Mouse (Mus musculus): Measurements from ENCODE around the gene Zdhhc8. TPM values are rescaled to one million over a fixed set of nuclear protein-coding genes. Genes with fewer than 3 reads are reported as not detected.

Gene Zdhhc8
- 1 to 10 TPM; 1.6 to 3.2 TPM for polyA plus RNA-seq (2017; shearing (Covaris generic))

DNA sequence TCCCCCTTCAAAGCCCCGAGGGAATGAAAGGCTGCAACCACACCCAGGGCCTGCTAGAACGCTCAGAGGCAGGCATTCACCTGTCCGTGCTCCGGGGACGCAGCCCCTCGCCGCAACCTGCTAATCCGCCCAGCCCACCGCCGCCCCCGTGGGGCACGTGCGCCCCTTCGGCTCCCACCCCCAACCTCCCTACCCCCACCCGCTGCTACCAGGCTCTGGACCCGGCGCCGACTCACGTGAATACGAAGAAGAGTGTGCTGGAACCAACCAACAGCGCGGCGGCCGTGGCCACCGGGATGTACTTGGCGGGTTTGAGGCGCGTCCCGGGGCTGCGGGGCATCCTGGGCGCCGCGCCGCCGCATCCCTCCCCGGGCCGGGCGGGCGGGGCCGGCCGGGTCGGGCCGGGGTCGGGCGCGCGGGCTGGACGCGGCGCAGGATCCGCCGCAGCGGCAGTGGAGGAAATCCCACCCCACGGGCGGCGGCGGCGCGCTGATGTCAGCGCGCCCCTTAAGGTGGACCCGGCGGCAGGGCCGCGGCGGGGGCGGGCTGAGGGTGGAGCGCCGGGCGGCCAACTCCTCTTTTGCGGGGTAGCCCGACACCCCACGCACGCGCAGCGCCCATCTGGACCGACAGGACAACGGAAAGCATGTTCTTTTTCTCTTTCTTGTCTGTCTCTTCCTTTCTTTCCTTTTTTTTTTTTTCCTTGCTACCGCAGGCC is at the start of gene Zdhhc8:
Gene Zdhhc8, minus strand, starts transcription at position 466 of the 718 bp plus-strand sequence.
- ATAC-seq = peak; percentile 65

- ATAC-seq = no peak
Observed at GRCm38 (mm10) chr16:18275166-18275565, 40.2 kb upstream of the Zdhhc8 start.

- ATAC-seq = no peak
Observed at GRCm38 (mm10) chr16:18268182-18268581, 33.2 kb upstream of the Zdhhc8 start.

GRCm38 (mm10) chr16:18265024-18265423 is 30.1 kb upstream of the Zdhhc8 start:
- ATAC-seq = no peak

DNA sequence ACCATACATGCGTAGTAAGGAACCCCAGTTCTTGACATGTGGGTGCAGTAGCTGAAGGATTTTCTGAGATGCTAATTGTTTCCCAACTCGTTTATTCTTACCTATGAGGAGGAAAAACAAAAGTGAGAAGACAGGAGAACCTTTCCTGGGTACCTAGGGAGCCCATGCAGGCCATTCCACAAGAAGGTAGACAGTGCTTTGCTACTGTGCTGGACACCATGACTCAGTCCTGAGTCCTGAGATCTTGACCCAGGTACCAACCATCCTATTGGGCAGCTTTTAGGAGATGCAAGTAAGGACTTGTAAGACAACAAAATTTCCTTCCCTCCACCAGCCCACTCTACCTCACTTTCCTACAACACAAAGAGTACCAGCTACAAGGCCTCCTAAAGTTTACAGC is 23.3 kb upstream of the Zdhhc8 start, which contains the start of gene Gm49776:
Gene Gm49776, minus strand, starts transcription at position 101 of the 400 bp plus-strand sequence.
- ATAC-seq = no peak

GRCm38 (mm10) chr16:18253866-18254265 is 18.9 kb upstream of the Zdhhc8 start:
- no peak for ATAC-seq

DNA sequence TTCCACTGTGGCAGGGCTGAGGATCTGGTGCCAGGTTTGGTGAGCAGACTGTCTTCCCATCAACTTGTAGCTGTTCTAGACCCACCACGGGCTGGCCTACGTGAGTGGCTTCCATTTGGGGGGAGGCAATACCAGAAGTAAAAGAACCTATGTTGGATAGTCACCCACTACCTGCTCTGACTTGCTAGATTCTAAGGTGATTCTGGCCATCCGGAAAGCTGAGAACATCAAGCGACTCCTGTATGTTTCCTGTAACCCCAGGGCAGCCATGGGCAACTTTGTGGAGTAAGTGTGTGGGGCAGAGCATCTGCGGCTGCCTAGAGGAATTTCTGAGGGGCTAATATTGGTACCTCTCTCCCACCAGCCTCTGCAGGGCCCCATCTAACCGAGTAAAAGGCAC is 17.8 kb upstream of the Zdhhc8 start:
- ATAC-seq = no peak

GRCm38 (mm10) chr16:18250828-18251790 is 16.2 kb upstream of the Zdhhc8 start:
- ATAC-seq = no peak

DNA sequence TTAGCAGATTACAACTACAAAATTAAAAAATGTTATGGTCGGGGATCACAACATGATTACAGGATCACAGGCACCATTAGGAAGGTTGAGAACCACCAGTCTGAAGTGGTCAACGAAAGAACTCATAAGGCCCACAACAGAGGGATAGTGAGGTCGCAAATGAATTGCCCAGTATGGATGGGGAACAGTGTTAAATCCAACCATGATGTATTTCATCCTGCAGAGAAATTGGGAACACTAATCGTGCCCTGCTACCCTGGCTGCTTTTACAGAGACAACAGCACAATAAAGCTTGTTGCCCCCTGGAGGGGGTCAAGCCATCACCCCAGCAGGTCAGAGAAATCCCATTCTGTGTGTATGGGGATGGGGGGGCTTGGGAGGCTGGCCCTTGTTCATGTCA is 15.3 kb upstream of the Zdhhc8 start:
- ATAC-seq = no peak

DNA sequence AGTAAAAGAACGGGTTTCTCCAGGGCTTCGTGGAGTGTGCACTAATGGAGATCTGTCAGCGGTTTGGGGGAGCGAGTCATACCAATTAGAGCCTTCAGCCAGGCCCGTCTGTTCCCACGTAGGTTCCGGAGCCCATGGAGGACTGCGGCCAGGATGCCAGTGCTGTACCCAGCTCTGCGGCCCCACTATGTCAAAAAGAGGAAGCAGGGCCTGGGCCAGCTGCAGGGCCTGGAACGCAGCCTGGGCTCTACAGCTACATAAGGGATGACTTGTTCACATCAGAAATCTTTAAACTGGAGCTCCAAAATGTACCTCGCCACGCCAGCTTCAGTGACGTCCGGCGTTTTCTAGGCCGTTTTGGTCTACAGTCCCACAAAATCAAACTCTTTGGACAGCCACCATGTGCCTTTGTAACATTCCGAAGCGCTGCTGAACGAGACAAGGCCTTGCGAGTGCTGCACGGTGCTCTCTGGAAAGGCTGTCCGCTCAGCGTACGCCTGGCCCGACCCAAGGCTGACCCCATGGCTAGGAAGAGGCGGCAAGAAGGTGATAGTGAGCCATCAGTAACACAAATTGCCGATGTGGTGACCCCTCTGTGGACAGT is 14.5 kb upstream of the Zdhhc8 start:
- peak; percentile 16 for ATAC-seq

DNA sequence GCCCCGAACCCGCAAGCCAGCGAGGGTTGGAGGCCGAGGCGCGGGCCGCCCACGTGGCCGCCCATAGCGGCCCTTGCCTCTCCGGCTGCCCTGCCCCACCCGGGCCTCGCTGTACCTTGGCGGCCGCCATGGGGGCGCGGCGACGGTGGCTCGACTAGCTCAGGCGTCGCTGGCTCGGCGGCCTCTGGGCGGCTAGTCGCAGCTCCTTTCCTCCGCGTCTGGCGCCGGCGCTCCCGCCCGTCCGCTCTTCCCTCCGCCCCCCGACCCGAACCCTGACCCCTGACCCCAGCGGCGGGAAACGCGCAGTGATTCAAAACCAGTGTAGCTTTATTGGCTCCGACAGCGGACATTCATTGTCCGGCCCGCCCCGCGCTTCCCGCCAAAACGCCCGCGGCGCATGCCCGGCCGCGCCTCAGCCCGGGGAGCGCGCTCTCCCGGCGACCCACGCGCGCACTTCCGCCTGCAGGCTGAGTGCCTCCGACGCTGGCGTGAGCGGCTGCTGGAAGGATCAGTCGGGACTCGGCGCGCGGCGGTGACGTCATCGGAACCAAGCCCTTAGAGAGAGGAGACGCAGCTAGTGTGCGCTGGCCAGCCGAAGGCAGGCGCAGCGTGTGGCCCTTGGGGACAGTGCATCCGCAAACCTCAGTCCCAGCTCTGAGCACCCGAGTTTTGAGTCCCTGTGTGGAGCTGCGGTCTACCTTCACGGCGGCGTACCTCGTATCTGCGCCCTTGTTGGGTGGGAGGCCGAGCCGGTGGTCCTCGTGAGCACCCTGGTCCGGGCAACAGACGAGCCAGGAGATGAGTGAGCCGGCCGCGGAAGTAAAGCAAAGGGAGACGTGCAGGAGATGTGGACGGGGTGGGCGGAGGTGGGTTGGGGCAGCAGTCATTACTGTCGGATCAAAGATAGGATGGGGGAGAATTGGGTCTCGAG is 13.8 kb upstream of the Zdhhc8 start, which contains the start of the genes Trmt2a and Ranbp1:
Gene Trmt2a, plus strand, starts transcription at position 247 of the 931 bp plus-strand sequence.
Gene Ranbp1, minus strand, starts transcription at position 300 of the 931 bp plus-strand sequence.
- ATAC-seq = peak; percentile 91

- peak; percentile 4 for ATAC-seq
Observed at GRCm38 (mm10) chr16:18247521-18248399, 12.8 kb upstream of the Zdhhc8 start.

GRCm38 (mm10) chr16:18241581-18241980 is 6.6 kb upstream of the Zdhhc8 start:
- ATAC-seq = no peak

DNA sequence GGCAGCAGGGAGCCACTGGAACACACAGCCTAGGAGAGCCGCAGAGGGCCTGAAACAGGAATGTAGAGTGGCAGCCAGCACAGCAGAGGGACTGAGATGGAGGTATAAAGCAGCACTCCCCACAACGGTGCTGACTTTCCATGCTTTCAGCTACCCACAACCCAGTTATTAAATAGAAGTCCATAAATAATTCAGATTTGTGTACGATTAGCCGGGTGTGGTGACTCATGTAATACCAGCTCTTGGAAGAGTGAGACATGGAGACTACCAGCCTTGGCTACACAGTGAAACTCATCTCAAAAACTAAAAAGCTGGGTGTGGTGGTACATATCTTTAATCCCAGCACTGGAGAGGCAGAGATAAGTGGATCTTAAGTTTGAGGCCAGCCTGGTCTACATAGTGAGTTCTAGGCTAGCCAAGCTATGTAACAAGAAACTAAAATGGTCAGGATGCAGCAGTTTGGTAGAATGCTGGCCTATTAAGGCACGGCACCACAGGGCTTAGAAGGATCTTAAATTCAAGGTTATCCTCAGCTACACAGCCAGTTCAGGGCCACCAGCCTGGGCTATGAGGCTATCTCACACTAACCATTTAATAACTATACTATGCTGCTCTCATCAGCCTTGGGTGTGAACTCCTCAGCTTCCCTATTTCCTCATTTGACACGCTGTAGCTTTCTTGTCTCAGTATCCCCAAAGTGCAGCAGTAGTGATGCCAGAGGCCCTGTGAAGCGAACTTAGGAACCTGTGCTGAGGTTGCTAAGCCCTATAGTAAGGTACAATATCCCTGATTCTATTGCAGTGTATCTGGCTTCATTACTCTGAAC is 2.0 kb upstream of the Zdhhc8 start:
- ATAC-seq = no peak

DNA sequence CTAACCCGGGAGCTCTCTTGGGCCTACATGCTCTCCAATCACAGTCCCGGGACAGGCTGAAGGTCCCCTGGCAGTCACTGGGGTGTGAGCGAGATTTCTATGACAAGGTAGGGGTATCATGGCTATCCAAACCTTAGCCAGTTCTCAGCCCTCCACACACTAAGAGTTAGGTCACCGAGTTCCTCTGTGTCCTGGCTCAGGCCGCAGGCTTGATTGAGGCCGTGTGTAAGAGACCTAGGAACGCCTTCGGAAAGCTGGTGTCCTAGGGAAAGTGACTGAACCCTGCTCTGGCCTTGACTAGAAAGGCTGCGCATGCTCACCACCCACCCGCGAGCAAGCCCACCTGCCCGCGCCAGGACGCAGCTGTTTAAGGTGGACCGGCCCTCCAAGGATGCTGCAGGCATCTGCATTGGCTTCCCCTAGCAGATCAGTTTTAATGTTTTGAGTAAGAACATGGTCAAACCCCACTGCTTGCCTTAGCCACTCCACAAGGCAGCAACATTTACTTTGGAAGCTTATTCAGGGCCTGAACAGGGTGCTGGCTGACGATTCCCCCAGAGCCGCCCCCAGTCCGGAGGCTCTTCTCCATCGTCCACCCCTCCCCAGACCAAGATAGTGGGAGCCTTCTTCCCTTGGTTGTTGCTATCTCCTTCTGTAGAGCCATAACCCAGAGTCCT is 591 bp upstream of the Zdhhc8 start:
- peak; percentile 47 for ATAC-seq

- peak; percentile 2 for ATAC-seq
Observed at GRCm38 (mm10) chr16:18233919-18234670, 841 bp downstream of the Zdhhc8 start.

DNA sequence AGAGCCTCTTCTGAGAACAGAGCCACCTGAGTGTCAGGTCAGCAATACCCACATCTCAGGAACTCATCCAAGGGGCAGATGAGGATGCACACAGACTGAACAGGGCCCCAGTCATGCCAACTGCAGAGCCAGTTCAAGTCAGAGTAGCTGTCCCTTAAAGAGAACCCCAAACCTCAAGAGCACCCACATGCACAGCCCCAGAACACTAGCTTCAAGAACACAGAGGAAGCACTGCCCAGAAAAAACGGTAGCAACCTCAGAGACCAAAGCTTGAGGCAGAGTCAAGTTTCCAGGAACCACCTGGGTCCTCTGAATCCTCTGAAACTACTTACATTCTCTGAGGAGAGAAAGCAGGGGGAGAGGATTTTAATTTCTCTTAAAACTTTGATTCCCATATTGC is 1.5 kb downstream of the Zdhhc8 start:
- no peak for ATAC-seq

GRCm38 (mm10) chr16:18231451-18231850 is 3.5 kb downstream of the Zdhhc8 start:
- ATAC-seq = no peak
